Mouse (Mus musculus) A20 (cell line): ENCODE data around the gene Pdgfra.

Experiments used
- DNase-seq: peaks from one replicate; pipeline ENCODE4 v3.0.0-alpha.2; 2011; ENCODE audit warnings: low read depth, low spot score

Gene Pdgfra

GRCm38 (mm10) chr5:75155741-75156553, 3.9 kb downstream of the Pdgfra start:
- DNase-seq, result peak; percentile 53

GRCm38 (mm10) chr5:75156554-75157036, 4.5 kb downstream of the Pdgfra start:
- no peak for DNase-seq

GRCm38 (mm10) chr5:75157038-75157437, 4.9 kb downstream of the Pdgfra start:
- DNase-seq, result peak; percentile 71

DNA sequence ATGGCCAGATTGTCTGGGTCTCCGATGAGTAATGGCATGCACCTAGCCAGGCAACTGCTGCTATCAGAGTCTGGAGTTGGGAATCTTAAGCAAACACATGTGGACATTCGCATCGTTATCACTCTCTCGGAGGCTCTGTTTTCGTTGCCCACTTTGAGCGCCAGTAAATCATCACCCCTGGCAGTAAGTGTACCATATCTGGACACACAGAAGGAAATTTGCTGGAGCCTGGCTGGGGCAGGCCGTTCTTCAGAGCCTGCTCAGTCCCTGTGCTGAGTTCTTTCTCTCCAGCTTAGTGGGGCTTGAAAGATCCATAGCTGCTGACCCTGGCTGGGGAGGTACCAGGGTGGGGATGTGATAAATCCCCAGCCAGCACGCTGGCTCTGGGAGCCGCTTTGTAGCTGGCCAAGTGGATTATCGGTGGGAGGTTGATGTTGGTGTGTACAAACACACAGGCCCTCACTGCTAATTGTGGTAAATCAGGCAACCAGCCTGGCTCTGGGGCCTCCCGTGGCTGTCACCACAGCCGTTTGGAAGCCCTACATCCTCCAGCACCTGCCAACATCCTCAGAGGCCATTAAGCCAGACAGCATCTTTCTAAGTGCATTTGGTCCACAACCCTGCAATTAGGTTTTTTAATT, 8.6 kb downstream of the Pdgfra start:
- DNase-seq, result no peak

DNA sequence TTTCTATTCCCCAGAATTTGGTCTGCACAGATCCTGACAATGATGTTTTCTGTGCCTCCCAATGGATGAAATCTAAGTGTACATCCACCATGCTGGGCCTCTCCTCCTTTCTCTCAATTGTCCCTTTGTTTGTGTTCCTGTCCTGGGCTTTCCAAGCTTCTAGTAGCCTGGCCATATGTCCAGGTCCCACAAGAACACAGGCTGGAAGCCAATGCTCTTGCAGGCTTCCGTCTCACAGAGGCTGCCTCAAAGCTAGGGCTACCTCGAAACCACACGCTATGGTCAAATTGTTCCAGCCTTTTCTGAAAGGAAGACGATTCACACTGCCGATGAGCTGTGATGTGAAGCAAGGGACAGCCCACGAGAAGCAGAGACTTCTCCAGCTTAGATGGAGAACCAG, 9.5 kb downstream of the Pdgfra start:
- no peak for DNase-seq

DNA sequence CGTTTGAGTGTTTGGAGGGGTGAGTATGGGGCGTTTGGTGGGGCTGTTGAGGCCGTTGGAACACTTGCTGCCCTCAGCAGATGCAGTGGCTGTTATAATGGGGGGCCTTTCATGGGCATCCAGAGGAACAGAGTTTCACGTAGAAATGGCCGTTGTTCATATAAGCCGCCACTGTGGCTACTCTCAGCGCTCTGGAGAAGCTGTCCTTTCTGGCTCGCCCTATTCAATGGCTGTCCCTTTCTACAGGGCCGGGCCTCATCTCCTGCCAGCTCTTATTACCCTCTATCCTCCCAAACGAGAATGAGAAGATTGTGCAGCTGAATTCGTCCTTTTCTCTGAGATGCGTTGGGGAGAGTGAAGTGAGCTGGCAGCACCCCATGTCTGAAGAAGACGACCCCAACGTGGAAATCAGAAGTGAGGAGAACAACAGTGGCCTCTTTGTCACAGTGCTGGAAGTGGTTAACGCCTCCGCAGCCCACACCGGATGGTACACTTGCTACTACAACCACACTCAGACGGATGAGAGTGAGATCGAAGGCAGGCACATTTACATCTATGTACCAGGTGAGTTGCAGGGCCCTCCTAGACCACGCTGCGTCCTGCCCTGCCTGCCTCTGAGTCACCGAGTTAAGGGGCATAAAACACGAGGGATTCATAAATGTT, 11.3 kb downstream of the Pdgfra start:
- no peak for DNase-seq

GRCm38 (mm10) chr5:75164688-75165087, 12.6 kb downstream of the Pdgfra start:
- DNase-seq, result peak; percentile 49

DNA sequence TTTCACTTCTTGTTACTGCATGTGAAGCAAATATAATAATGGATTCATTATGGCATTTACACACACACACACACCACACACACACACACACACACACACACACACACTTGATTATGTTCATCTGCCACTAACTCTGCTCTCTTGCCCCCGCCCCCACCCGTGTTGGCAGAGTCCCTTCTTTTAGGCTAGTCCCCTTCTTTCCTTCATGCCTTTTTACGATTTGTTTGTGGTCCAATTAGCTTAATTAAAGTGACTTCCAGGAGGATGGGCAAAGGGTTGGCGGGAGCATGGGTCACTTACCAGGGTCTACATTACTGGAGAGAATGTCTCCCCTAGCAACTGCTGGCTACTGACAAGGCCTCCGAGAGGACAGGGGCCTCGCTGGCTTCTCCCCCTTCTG, 17.7 kb downstream of the Pdgfra start:
- DNase-seq, result no peak

GRCm38 (mm10) chr5:75171859-75172258, 19.8 kb downstream of the Pdgfra start:
- DNase-seq, result no peak

- DNase-seq, result no peak
These were observed 27.2 kb downstream of the Pdgfra start for GRCm38 (mm10) chr5:75179249-75179648.

DNA sequence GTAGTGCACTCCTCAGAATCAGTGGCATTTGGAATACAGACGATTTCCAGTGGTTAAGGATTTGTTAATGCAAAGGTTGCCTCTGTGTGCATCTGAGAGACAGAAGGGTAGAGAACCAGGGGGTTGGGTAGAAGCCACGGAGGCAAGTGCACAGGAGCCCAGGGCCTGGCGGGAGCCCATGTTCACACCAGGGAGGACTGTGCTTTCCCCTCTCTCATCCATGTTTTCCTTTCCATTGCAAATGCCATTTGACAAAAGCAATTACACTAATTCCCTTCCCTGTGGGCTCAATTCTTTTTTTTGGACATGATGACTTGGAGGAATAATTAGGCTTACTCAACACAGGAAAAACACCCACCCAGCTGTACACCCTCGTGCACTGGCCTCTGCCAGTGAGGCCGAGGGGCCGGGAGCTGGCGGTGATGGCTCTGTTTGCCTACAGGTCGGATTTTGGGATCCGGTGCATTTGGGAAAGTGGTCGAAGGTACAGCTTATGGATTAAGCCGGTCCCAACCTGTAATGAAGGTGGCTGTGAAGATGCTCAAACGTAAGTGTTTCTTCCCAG, 27.7 kb downstream of the Pdgfra start:
- DNase-seq, result no peak

DNA sequence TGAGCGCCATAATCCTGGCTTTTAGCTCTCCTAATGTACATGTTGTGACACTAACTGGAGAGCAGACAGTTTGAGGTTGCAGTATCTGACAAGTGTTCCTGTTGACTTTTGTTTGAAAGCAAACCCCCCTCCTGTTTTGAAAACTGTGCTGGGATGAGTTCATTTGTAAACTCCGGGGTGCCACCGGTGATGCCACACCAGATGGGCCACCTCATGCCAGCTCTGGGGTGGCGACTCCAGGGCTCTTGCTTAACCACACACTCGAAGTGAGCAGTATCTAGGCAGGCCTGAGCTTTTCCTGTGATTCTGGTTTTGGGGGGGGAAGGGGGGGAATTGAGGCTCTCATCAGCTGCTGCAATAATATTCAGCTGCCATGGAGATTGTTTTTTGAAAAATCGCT, 31.6 kb downstream of the Pdgfra start:
- DNase-seq, result no peak

- no peak for DNase-seq
These were observed 32.0 kb downstream of the Pdgfra start for GRCm38 (mm10) chr5:75184112-75184511.

DNA sequence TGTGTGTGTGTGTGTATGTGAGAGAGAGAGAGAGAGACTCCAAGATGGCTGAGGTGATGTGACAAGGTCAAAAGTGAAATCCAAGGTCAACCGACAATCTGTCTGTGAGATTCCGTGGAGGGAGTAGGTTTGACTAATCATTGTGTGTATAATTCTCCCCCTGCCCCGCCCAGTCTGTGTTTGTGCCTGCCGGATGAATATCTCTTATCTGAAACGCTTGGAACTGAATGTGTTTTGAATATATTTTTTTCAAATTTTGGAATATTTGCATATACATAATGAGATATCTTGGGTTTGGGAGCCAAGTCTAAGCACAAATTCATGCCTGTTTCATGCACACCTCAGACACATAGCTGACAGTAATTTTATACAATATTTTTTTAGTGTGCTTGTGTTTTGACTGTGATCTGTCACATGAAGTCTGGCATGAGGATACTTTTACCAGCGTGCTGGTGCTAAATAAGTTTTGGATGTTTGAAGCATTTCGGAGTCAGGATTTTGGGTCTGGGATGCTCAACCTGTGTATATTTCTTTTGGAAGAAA, 32.7 kb downstream of the Pdgfra start:
- no peak for DNase-seq

DNA sequence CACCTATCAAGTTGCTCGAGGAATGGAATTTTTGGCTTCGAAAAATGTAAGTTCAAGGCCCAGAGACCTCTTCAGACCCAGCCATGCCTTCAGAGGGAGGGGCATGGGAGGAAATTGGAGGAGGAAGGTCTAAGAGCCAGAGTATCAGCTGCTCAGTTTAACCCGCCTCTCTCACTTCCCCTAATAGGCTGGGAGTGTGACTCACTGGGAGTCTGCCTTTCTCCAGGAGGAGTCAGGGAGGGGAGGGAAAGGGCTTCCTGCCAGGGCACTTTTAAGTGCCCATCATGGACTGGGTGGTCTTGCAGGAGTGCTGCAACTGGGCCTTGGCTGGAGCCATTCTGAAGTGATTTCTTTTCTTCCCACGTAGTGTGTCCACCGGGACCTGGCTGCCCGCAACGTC, 33.5 kb downstream of the Pdgfra start:
- no peak for DNase-seq

DNA sequence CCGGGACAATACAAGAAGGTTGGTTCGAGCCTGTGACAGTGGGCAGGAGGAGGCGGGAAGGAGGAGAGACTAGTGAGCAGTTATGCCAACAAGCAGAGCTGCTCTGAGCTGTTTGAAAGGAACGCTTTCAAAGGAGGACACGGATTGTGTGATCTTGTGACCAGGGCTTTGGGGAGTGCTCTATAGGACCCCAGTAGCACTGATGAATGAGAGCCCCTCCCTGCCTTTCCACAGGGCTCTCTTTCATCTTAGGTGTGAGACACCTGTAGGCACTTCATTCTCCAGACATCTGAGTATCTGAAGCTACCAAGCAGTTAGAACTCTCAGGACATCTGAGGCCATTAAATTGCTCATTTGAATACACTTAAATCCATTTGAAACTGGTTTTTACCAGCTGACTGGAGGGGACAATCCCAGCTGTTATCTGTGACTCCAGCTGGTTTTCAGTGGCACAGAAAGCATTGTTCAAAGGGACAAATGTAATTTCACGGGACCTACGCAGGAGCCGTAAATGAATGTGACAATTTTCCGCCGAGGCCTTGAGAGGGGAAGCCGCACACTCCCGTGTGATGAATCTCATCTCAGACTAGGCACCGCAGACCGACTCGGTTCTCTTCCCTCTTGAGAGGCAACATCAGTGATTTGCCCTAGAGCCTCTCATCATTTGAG, 37.4 kb downstream of the Pdgfra start:
- DNase-seq, result no peak

DNA sequence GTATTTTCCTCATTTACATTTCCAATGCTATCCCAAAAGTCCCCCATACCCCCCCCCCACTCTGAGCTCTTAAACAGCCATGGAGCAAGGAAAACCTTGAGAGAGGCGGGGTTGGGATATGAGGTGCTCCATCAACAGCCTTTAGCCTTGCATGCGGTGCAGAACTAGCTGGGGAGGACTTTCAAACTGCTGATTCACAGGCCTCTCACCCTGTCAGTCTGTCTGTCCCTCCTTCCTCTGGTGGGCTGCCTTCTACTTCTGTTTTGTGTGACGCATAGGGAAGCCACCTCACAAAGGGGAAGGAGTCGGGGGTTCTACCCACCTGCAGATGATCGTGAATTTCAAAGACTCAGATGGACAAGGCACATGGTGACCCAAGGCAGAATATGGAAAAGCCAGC, 41.0 kb downstream of the Pdgfra start:
- no peak for DNase-seq

DNA sequence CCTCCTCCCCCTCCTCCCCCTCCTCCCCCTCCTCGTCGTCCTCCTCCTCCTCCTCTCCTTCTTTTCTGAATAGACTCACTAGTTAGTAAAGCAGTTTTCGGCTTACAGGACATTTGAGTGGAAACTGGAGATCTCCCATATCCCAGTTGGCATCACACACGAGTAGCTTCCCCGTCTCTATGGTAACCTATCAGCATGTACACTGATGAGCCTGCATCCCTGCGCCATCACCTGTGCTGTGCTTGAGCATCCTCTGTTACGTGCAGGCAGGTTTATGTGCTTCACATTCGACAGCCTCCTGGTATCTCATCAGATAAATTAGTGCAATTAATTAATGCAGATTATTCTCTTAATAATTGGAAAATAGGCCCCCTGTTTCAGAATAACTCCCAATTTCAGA, 46.3 kb downstream of the Pdgfra start:
- no peak for DNase-seq

DNA sequence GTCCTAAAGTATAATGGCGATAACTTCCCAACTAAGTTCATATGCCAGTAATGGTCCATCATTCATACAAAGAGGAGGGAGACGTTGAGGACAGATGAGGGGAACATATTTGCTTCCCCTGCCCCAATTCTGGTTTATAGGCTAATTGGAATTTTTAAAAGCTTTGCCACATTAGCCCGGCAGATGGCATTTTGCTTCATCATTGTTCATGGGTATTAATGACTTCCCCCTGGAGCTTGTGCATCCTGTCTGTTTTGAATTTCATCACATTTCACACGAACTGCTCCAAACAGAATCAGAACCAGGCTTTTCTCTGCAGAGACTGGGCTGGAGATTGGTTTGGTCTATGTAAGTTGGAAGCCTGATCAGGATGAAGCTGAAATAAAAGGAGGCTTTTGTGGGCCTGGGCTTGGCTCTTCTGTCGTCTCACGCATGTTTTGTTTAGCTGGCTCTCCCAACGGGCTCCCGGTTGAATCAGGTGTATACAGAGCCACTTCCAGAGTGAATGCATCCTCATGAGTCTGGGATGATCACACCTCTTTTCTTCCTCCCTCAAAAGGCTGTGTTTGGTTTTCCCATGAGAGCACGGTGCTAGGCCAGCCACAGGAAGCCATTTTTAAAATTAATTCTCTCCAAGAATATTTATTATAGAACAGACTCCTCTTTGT, 47.7 kb downstream of the Pdgfra start:
- DNase-seq, result no peak

GRCm38 (mm10) chr5:75200366-75200724, 48.3 kb downstream of the Pdgfra start:
- no peak for DNase-seq

DNA sequence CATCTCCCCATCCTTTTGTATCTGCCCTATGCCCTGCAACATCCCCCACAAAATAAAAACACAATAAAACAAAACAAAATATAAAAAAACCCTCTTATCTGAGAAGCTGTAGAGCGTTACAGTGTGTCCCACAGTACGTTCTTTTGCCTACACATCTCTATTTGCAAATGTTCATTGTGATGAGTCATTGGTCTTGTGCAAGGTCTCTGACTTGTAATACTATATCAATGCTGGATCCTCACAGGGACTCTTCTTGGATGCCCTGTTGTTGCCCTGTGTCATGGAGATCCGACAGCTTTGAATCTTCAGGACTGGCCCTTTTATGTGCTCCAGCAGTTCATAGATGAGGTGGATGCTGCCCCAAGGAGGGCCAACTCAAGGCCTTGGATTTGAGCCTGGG, 55.8 kb downstream of the Pdgfra start:
- no peak for DNase-seq
